Mouse (Mus musculus) embryo, embryonic 11.5 days (tissue): ENCODE measurements at regions not wholly inside any gene's neighbourhood (a gene's known extent, or its start where the extent isn't known, plus 50 kb on each side); places are given as distances from the start of the nearest gene placed in this dataset.

Source experiments
- DNase-seq: peaks from one replicate; pipeline ENCODE4 v3.0.0-alpha.2; 2012; ENCODE audit warnings: low read depth, low spot score

- DNase-seq = no peak
Observed at GRCm38 (mm10) chr13:39127942-39128341, 167.3 kb upstream of the Slc35b3 start.

DNA sequence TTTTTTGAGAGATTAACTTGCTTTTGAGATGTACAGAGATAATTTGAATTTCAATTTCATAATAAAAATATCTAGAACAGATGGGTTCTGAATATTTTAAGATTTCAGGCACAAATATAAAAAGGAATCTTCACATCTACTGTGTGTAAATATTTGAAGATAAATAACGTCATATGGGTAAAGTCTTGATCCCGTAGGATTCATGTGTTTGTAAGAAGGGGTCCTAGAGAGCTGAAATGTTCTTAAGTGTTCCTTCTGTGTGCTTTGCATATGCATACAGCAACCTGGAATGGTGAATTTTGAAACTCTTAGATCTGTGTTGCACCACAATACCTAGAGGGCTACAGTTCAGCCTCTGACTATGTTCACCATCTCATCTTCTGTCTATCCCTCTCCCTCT is 131.4 kb upstream of the Slc35b3 start:
- DNase-seq = no peak

- no peak for DNase-seq
Observed at GRCm38 (mm10) chr13:39084544-39084943, 123.9 kb upstream of the Slc35b3 start.

GRCm38 (mm10) chr13:39074211-39074610 is 113.5 kb upstream of the Slc35b3 start:
- DNase-seq = no peak

DNA sequence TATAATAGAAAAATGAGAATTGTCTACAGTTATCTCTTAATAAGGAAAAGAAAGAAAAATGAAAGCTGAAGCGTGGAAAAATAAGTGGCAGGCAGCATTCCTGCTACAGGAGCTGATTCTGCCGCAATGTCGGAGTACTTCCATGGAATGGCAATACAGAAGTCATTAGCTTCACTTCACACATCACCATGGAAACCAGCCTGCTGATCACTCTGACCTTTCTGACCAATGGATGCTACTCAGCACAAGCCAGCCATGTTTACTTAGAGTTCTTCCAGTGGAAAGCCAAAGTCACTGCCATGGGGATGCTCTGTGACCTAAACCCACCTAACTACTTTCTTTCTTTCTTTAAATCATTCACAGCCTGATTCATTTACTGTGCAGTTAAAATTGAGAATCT is 71.6 kb upstream of the Slc35b3 start:
- DNase-seq = no peak

DNA sequence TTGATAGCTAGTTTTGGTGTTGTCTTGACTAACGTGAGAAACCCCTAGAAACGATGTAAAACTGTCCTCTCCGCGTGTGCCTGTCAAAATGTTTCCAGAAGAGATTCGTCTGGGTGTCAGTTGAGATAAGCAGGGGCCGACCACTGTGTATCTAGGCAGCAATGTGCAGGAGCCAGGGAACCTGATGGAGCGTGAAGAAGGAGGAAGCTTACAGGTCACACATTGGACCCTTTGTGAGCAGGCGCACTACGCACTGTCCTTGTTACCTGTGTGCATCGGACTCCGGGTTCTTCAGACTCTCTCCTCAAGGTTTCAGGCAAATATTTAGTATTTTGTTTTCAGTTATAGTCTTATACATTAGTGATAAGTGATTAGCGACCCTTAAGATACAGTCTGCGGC is 59.5 kb upstream of the Slc35b3 start:
- DNase-seq = no peak

DNA sequence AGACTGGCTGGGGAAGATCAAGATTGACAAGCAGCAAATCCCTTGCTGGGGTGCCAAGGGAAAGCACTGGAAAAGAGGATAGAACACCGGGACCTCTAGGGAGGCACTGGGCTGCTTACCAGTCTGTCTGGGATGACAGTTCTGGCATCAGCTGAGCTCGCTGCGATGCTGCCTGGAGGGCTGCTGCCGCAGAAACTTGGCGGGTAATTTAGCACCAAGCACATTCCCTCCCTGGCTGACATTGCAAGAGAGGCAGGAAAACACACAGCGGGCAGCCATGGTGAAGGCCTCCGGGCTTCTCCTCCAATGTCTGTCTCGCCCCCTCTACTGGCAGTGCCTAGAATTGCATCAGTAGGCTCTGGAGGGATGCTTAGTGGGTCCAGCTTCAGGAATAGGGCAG is 51.0 kb upstream of the Slc35b3 start:
- peak; percentile 71 for DNase-seq
